Mouse (Mus musculus): ENCODE measurements around the gene Hoxa6. TPM values are rescaled to one million over a fixed set of nuclear protein-coding genes. Genes with fewer than 3 reads are reported as not detected.
A peak's percentile ranks its signal among the peaks of the same experiment; 100 is the strongest.

The Hoxa6 gene
- polyA plus RNA-seq, 1 experiment from 2014 or later, result 4.4 TPM

DNA sequence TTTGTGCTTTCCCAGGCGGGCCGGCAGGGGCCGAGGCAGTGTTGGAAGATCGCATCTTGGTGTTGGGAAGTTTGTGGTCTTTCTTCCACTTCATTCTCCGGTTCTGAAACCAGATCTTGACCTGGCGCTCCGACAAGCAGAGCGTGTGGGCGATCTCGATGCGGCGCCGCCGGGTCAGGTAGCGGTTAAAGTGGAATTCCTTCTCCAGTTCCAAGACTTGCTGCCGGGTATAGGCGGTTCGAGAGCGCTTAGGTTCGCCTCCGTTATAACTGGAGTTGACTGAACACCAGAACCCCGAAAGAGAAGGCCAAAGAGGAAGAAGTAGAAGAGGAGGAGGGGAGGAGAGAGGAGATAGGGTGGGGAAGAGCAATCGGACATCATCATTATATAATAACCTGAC, 18.1 kb downstream of the Hoxa6 start:
- Histone ChIP-seq H3K9ac (ENCODE audit: low read depth, low read length) (peak overlapping the region; percentile 88), H3K27ac (ENCODE audit: low read depth, low read length) (peak overlapping the region; percentile 95), H3K4me3 (ENCODE audit: low read length) (peak overlapping the region; percentile 57), H3K36me3 (ENCODE audit: control insufficient read depth, insufficient read depth, low read length) (peaks cover 20% of the 10 kb centered on the region; the same call in 1 of the 2 replicates), H3K27me3 (ENCODE audit: control insufficient read depth, insufficient read depth, low read length) (no peaks in the 10 kb centered on the region), H3K4me2 (replicated peaks; ENCODE audit: low read depth, low read length) (peak overlapping the region; percentile 97), H3K4me1 (ENCODE audit: control insufficient read depth, insufficient read depth, low read length) (peaks cover 65% of the 10 kb centered on the region), H3K9me3 (ENCODE audit: control insufficient read depth, low read length) (no peaks in the 10 kb centered on the region)
- 2% methylated on average over 23 of the region's 23 CpGs for WGBS
- no peak for ATAC-seq (ENCODE audit: low FRiP score, low TSS enrichment)

DNA sequence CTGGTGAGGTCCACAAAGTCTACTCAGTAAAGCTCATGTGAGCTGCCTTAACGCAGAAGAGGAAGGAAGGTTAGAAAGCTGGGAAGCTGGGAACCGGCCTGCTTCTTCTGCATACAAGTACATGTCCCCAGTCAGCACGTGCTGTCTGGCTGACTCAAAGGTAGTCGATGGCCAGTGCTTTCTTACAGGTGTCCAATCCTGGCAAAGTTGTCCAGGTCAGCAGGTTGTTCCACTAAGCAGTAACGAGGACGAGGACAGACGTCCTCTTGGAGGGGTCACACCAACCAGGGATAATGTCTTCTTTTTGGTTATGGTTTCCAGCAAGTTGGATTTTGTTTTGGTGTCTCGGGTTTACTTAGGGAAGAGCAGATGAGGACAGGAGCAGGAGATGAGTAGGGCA, 18.6 kb downstream of the Hoxa6 start:
- H3K27me3 ChIP-seq (ENCODE audit: control insufficient read depth, insufficient read depth, low read length), result no peaks in the 10 kb centered on the region
- H3K4me2 ChIP-seq (replicated peaks; ENCODE audit: low read depth, low read length), result peak overlapping the region; percentile 97
- peaks cover 66% of the 10 kb centered on the region for H3K4me1 ChIP-seq (ENCODE audit: control insufficient read depth, insufficient read depth, low read length)
- peak overlapping the region; percentile 95 for H3K27ac ChIP-seq (ENCODE audit: low read depth, low read length)
- H3K9ac ChIP-seq (ENCODE audit: low read depth, low read length), result peak overlapping the region; percentile 88
- no peaks in the 10 kb centered on the region for H3K9me3 ChIP-seq (ENCODE audit: control insufficient read depth, low read length)
- H3K36me3 ChIP-seq (ENCODE audit: control insufficient read depth, insufficient read depth, low read length), result peaks cover 20% of the 10 kb centered on the region; the same call in 1 of the 2 replicates
- ATAC-seq (ENCODE audit: low FRiP score, low TSS enrichment), result no peak
- 19% methylated on average over 8 of the region's 8 CpGs for WGBS
- peak overlapping the region; percentile 57; the same call in 1 of the 2 replicates for H3K4me3 ChIP-seq (ENCODE audit: low read length)

DNA sequence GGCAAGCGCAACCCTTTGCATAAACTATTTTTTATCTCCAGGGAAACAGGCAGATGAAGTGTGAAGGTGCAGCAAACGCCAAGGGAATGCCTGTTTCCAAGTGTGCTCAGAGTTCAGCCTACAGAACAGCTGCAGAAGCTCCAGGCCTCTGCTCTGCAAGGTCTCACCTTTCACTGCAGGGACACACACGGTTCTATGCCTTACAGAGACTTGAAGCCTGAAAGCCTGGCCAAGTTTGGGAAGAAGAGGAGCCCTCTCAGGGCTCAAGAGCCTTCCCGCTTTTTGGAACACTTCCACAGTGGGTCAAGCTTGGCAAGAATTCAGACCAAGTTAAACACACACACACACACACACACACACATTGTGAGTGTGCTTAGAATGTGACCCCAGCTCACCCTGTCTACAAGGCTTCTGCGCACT, 19.3 kb downstream of the Hoxa6 start:
- 25% methylated on average over 5 of the region's 5 CpGs for WGBS
- 0 out of 2 replicates have a peak overlapping the region, but pooled peaks have one; percentile 1 for H3K4me2 ChIP-seq (replicated peaks; ENCODE audit: low read depth, low read length)

DNA sequence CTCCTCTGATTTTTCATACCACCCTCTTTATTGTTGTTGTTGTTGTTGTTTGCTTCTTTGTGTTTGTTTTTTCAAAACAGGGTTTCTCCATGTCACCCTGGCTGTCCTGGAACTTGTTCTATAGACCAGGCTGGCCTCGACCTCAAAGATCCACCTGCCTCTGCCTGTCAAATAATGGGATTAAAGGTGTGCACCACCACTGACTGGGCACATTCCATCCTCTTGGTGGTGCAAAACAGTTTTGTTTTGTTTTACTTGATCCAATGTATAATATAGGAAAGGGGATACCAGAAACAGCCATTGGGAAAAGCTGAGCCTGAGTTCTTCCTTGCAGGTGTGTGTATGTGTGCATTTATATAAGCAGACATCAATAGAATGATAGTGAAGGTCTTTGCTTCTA, 22.0 kb downstream of the Hoxa6 start:
- no peak for ATAC-seq (ENCODE audit: low FRiP score, low TSS enrichment)
- H3K27ac ChIP-seq (ENCODE audit: low read depth, low read length), result peak overlapping the region; percentile 24; the same call in 1 of the 2 replicates
- 64% methylated on average over 1 of the region's 1 CpGs for WGBS
- H3K27me3 ChIP-seq (ENCODE audit: control insufficient read depth, insufficient read depth, low read length), result no peaks in the 10 kb centered on the region
- peaks cover 72% of the 10 kb centered on the region for H3K4me1 ChIP-seq (ENCODE audit: control insufficient read depth, insufficient read depth, low read length)
- H3K9me3 ChIP-seq (ENCODE audit: control insufficient read depth, low read length), result no peaks in the 10 kb centered on the region
- no peak overlapping the region for H3K4me2 ChIP-seq (replicated peaks; ENCODE audit: low read depth, low read length)
- peaks cover 24% of the 10 kb centered on the region; the same call in 1 of the 2 replicates for H3K36me3 ChIP-seq (ENCODE audit: control insufficient read depth, insufficient read depth, low read length)
- H3K4me3 ChIP-seq (ENCODE audit: low read length), result no peak overlapping the region
- H3K9ac ChIP-seq (ENCODE audit: low read depth, low read length), result no peak overlapping the region

More for the DNA sequence above, 19.3 kb downstream of the Hoxa6 start:
- Histone ChIP-seq H3K4me3 (ENCODE audit: low read length) (no peak overlapping the region), H3K27me3 (ENCODE audit: control insufficient read depth, insufficient read depth, low read length) (no peaks in the 10 kb centered on the region), H3K9me3 (ENCODE audit: control insufficient read depth, low read length) (no peaks in the 10 kb centered on the region), H3K36me3 (ENCODE audit: control insufficient read depth, insufficient read depth, low read length) (peaks cover 20% of the 10 kb centered on the region; the same call in 1 of the 2 replicates), H3K27ac (ENCODE audit: low read depth, low read length) (peak overlapping the region; percentile 95; the same call in 1 of the 2 replicates), H3K9ac (ENCODE audit: low read depth, low read length) (no peak overlapping the region), H3K4me1 (ENCODE audit: control insufficient read depth, insufficient read depth, low read length) (peaks cover 66% of the 10 kb centered on the region)
- ATAC-seq (ENCODE audit: low FRiP score, low TSS enrichment), result no peak

DNA sequence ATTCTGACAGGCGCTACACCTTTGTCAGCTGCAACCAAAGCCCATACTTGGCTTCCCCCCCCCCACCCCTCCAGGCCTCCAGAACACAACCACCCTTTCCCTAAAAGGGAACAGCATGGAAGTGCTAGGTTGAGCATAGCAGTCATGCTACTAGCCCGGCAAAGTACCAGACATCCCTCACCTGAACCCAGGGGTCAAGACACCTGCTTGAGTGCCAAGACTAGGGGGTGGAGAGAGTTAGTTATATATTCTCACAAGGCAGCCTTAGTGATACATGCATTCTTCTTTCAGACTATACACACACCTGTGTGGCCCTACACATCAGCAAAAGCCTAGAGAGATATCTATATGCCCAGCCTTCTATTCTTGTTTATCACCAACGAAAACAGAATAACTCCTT, 22.7 kb downstream of the Hoxa6 start:
- Histone ChIP-seq H3K9ac (ENCODE audit: low read depth, low read length) (peak overlapping the region; percentile 24; the same call in 1 of the 2 replicates), H3K4me1 (ENCODE audit: control insufficient read depth, insufficient read depth, low read length) (peaks cover 79% of the 10 kb centered on the region), H3K9me3 (ENCODE audit: control insufficient read depth, low read length) (no peaks in the 10 kb centered on the region), H3K27ac (ENCODE audit: low read depth, low read length) (peak overlapping the region; percentile 94; the same call in 1 of the 2 replicates), H3K4me3 (ENCODE audit: low read length) (no peak overlapping the region), H3K27me3 (ENCODE audit: control insufficient read depth, insufficient read depth, low read length) (no peaks in the 10 kb centered on the region), H3K4me2 (replicated peaks; ENCODE audit: low read depth, low read length) (peak overlapping the region; percentile 25; the same call in 1 of the 2 replicates), H3K36me3 (ENCODE audit: control insufficient read depth, insufficient read depth, low read length) (peaks cover 29% of the 10 kb centered on the region; the same call in 1 of the 2 replicates)
- no peak for ATAC-seq (ENCODE audit: low FRiP score, low TSS enrichment)
- WGBS, result 30% methylated on average over 3 of the region's 3 CpGs

DNA sequence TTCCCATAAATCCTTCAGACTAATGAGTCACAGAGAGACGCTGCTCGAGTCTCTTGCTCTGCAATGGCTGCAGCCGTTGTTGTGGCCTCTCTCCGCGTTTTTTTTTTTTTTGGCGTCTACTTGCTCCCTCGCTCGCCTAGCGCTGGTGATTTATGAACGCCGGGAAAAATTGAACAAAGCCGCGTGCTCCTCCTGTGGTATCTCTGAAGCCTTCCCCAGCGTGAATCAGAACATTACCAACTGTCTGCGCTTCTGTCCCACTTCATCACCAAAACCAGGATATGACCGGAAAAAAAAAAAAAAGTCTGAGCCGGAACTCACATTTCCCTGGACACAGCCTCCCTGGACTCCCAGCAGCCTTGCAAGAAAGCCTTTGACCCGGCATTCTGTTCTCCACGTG, 23.3 kb downstream of the Hoxa6 start:
- Histone ChIP-seq H3K4me3 (ENCODE audit: low read length) (no peak overlapping the region), H3K27me3 (ENCODE audit: control insufficient read depth, insufficient read depth, low read length) (no peaks in the 10 kb centered on the region), H3K27ac (ENCODE audit: low read depth, low read length) (peak overlapping the region; percentile 94; the same call in 1 of the 2 replicates), H3K9me3 (ENCODE audit: control insufficient read depth, low read length) (no peaks in the 10 kb centered on the region), H3K4me2 (replicated peaks; ENCODE audit: low read depth, low read length) (peak overlapping the region; percentile 25), H3K36me3 (ENCODE audit: control insufficient read depth, insufficient read depth, low read length) (peaks cover 29% of the 10 kb centered on the region; the same call in 1 of the 2 replicates), H3K9ac (ENCODE audit: low read depth, low read length) (peak overlapping the region; percentile 24; the same call in 1 of the 2 replicates), H3K4me1 (ENCODE audit: control insufficient read depth, insufficient read depth, low read length) (peaks cover 79% of the 10 kb centered on the region)
- 2% methylated on average over 19 of the region's 19 CpGs for WGBS
- ATAC-seq (ENCODE audit: low FRiP score, low TSS enrichment), result no peak

DNA sequence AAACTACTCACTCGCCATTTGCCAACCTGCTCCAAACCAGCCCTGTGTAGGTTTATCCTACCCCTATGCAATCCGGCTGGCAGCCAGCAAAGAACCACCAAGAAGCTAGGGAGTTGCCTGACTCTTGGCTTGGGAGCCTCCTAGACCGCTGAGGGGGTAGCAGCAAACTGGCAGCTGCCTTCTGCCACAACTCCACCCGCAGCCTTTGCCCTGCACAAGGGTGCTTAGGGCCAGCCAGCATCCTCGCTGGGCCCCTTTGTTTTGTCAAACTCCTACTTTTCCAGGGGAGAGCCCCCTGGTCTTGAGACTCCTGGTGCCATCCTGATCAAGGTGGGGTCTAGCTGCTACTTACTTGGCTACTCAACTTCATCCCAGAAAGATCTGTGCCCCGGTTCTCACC, 23.9 kb downstream of the Hoxa6 start:
- Histone ChIP-seq H3K4me1 (ENCODE audit: control insufficient read depth, insufficient read depth, low read length) (peaks cover 79% of the 10 kb centered on the region), H3K27me3 (ENCODE audit: control insufficient read depth, insufficient read depth, low read length) (no peaks in the 10 kb centered on the region), H3K9me3 (ENCODE audit: control insufficient read depth, low read length) (no peaks in the 10 kb centered on the region), H3K4me2 (replicated peaks; ENCODE audit: low read depth, low read length) (peak overlapping the region; percentile 25; the same call in 1 of the 2 replicates), H3K4me3 (ENCODE audit: low read length) (no peak overlapping the region), H3K36me3 (ENCODE audit: control insufficient read depth, insufficient read depth, low read length) (peaks cover 26% of the 10 kb centered on the region; the same call in 1 of the 2 replicates), H3K27ac (ENCODE audit: low read depth, low read length) (peak overlapping the region; percentile 94), H3K9ac (ENCODE audit: low read depth, low read length) (peak overlapping the region; percentile 13; the same call in 1 of the 2 replicates)
- no peak for ATAC-seq (ENCODE audit: low FRiP score, low TSS enrichment)
- WGBS, result 21% methylated on average over 6 of the region's 6 CpGs

DNA sequence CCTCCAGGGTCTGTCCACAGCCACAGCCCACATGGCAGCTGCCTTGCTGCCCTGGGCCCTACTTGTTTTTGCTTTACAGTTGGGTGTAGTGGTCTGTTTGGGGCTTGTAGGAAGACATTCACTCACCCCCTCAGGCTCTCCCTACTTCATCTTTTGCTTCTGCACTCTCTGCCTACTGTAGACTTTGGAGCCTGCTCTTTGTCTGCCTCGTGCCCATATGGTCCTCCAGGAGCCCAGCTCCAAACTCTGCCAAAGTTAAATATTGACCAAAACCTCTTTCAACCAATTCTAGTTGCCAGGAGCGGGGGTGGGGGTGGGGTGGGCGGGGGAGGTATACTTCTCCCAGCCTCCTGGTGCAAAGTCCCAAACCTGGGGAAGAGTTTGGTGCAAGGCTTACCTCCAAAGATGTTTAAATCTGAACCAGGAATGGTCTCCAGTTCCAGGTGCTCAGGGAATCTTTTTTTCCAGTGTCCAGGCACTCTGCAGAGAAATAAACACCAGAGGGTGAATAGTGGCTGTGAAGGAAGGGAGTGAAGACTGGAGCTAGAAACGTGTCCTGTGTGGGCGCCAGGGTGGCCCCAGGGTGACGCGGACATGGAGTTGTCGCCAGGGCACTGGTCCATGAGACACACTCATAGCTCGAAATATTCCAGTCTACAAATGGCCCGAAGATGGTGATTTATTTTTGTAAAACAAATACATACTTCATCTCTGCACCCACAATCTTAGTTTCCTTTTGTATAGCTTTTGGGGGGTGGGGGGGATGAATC, 25.0 kb downstream of the Hoxa6 start:
- Histone ChIP-seq H3K4me1 (ENCODE audit: control insufficient read depth, insufficient read depth, low read length) (peaks cover 78% of the 10 kb centered on the region), H3K9me3 (ENCODE audit: control insufficient read depth, low read length) (no peaks in the 10 kb centered on the region), H3K27ac (ENCODE audit: low read depth, low read length) (peak overlapping the region; percentile 94), H3K4me2 (replicated peaks; ENCODE audit: low read depth, low read length) (peak overlapping the region; percentile 27), H3K36me3 (ENCODE audit: control insufficient read depth, insufficient read depth, low read length) (peaks cover 24% of the 10 kb centered on the region; the same call in 1 of the 2 replicates), H3K27me3 (ENCODE audit: control insufficient read depth, insufficient read depth, low read length) (no peaks in the 10 kb centered on the region), H3K9ac (ENCODE audit: low read depth, low read length) (peak overlapping the region; percentile 40; the same call in 1 of the 2 replicates), H3K4me3 (ENCODE audit: low read length) (no peak overlapping the region)
- peak; percentile 2; the same call in 1 of the 2 replicates for ATAC-seq (ENCODE audit: low FRiP score, low TSS enrichment)
- WGBS, result 12% methylated on average over 10 of the region's 10 CpGs

DNA sequence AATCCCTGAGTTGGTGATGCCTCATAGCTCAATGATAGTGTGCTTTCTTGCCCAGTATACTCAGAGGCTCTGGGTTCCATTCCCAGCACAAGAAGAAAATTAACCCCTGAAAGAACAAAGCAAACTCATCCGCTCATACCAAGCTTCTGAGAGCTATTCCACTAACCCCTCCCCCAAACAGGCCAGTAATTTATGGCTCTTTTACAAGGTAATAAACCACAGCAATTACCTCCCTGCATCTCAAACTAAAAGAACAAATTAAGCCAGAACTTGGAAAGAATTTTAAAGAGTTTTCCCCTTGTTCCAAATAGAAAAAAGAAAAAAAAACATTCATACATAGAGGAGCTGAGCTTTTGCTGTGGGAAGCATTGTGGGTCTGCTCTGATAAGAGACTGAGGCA, 25.7 kb downstream of the Hoxa6 start:
- H3K9ac ChIP-seq (ENCODE audit: low read depth, low read length), result no peak overlapping the region; the same call in 1 of the 2 replicates
- WGBS, result 6% methylated on average over 1 of the region's 1 CpGs

More for the DNA sequence above, 25.7 kb downstream of the Hoxa6 start:
- peak overlapping the region; percentile 27; the same call in 1 of the 2 replicates for H3K4me2 ChIP-seq (replicated peaks; ENCODE audit: low read depth, low read length)
- peak overlapping the region; percentile 94 for H3K27ac ChIP-seq (ENCODE audit: low read depth, low read length)
- no peaks in the 10 kb centered on the region for H3K27me3 ChIP-seq (ENCODE audit: control insufficient read depth, insufficient read depth, low read length)
- no peak for ATAC-seq (ENCODE audit: low FRiP score, low TSS enrichment)
- no peaks in the 10 kb centered on the region for H3K9me3 ChIP-seq (ENCODE audit: control insufficient read depth, low read length)
- peaks cover 24% of the 10 kb centered on the region; the same call in 1 of the 2 replicates for H3K36me3 ChIP-seq (ENCODE audit: control insufficient read depth, insufficient read depth, low read length)
- no peak overlapping the region for H3K4me3 ChIP-seq (ENCODE audit: low read length)
- peaks cover 75% of the 10 kb centered on the region for H3K4me1 ChIP-seq (ENCODE audit: control insufficient read depth, insufficient read depth, low read length)
